Comparison of ENCODE assay signal across 15 mouse cellular contexts in the genomic region with DNA sequence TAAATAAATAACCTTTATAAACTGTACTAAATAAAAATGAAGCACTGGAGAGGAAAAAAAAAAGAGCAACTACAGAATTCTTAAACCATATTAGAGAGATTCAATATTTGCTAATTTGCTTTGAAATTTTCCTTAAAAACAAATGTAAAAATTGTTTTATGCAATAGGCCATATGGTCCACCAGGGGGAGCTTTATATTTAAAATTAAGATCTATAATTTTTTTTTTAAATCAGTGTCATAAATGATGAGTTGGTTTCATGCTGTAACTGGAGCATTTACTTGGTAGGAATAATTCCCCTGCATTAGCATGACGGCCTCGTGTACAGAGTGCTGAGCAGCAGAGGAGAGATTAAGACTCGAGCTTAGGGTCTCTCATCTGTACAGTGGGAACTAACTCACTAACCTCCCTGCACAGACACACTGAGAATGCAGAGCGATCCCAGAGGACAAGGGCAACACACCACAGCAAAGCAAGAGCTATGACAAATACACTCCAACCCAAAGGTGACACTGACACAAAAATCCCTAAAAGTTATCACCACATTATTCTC. TPM values are rescaled to one million over a fixed set of nuclear protein-coding genes. Genes with fewer than 3 reads are reported as not detected.
DNase-seq lines count a peak whose midpoint lies in the region; ATAC-seq and TF ChIP-seq lines count a peak whose summit lies in the region.
"Had no signal": no experiment of that assay in that cellular context is flagged by ENCODE, and none has a peak within 500 bp of the region (broad histone marks: within the 10 kb centered on the region; RNA-seq: fewer than 3 reads in every experiment).

No protein-coding gene starts in this region.

- H3K4me1 ChIP-seq in heart, adult 2 months (ENCODE audit: control insufficient read depth, insufficient read depth, low read length), result no peaks in the 10 kb centered on the region
- H3K4me1 ChIP-seq in heart, embryonic 12.5 days (replicated peaks), result peaks cover 1% of the 10 kb centered on the region
- H3K4me1 ChIP-seq in midbrain, embryonic 15.5 days, result peaks cover 5% of the 10 kb centered on the region
- H3K4me1 ChIP-seq in midbrain, embryonic 16.5 days (ENCODE audit: control insufficient read depth, insufficient read depth, low read length), result peaks cover 5% of the 10 kb centered on the region

- H3K9me3 ChIP-seq in heart, embryonic 12.5 days (replicated peaks), result no peaks in the 10 kb centered on the region
- H3K9me3 ChIP-seq in midbrain, embryonic 15.5 days, result no peaks in the 10 kb centered on the region
- H3K9me3 ChIP-seq in midbrain, embryonic 16.5 days (replicated peaks; ENCODE audit: control insufficient read depth, low read length, poor library complexity, severe bottlenecking), result no peaks in the 10 kb centered on the region
- H3K9me3 ChIP-seq: G1E; hindbrain, embryonic 15.5 days had no signal

- no peak overlapping the region for H3K27ac ChIP-seq in heart, adult 2 months
- no peak overlapping the region for H3K27ac ChIP-seq in heart, embryonic 12.5 days (ENCODE audit: poor library complexity, severe bottlenecking)
- H3K27ac ChIP-seq in midbrain, embryonic 15.5 days, result no peak overlapping the region
- no peak overlapping the region for H3K27ac ChIP-seq in midbrain, embryonic 16.5 days (ENCODE audit: low read length)
- H3K27ac ChIP-seq: hindbrain, embryonic 15.5 days had no signal

- no peak for ATAC-seq in heart, embryonic 12.5 days (ENCODE audit: insufficient number of reproducible peaks, low FRiP score)
- 0 out of 2 replicates have a peak, but pooled peaks have one; percentile 30 for ATAC-seq in midbrain, embryonic 15.5 days (replicated peaks)
- ATAC-seq in midbrain, embryonic 16.5 days, result no peak
- ATAC-seq in activated CD4-positive, CD25-positive, alpha-beta regulatory T cell, adult 4 months, result peak; percentile 59

- H3K9ac ChIP-seq in heart, adult 2 months (ENCODE audit: low read depth, low read length), result no peak overlapping the region
- H3K9ac ChIP-seq in heart, embryonic 12.5 days, result no peak overlapping the region
- H3K9ac ChIP-seq in midbrain, embryonic 15.5 days, result no peak overlapping the region
- H3K9ac ChIP-seq in midbrain, embryonic 16.5 days (ENCODE audit: low read depth, low read length), result no peak overlapping the region
- H3K9ac ChIP-seq: hindbrain, embryonic 15.5 days had no signal

- peaks cover 13% of the 10 kb centered on the region for H3K36me3 ChIP-seq in heart, adult 2 months (ENCODE audit: control insufficient read depth, insufficient read depth, low read length)
- peaks cover 77% of the 10 kb centered on the region for H3K36me3 ChIP-seq in heart, embryonic 12.5 days
- H3K36me3 ChIP-seq in midbrain, embryonic 15.5 days (replicated peaks), result peaks cover 30% of the 10 kb centered on the region
- H3K36me3 ChIP-seq in midbrain, embryonic 16.5 days (ENCODE audit: control insufficient read depth, insufficient read depth, low read length), result peaks cover 36% of the 10 kb centered on the region
- peaks cover 14% of the 10 kb centered on the region for H3K36me3 ChIP-seq in splenic B cell, adult 2 months (ENCODE audit: control insufficient read depth, insufficient read depth, low read length, poor library complexity, severe bottlenecking)

- DNase-seq in heart, adult 2 months, result no peak
- DNase-seq in splenic B cell, adult 2 months (ENCODE audit: low read depth, low spot score), result peak; percentile 8
- DNase-seq in layer of hippocampus, adult 18-20 months (ENCODE audit: low spot score in 2 of 2), result no peak
- no peak for DNase-seq in spleen, postnatal 36 days (ENCODE audit: low spot score in 2 of 2)
- DNase-seq: adrenal gland, adult 2 months; cerebellum, adult 11 months; kidney, postnatal 36 days; lung, adult 18-20 months; thymus, postnatal 4 days had no signal

- no peak for TF ChIP-seq POLR2A in heart, adult 2 months (IDR thresholded peaks at IDR 0.05; ENCODE audit: insufficient read depth, low read depth, low read length)

- no peak for TF ChIP-seq EP300 in heart, adult 2 months (IDR thresholded peaks at IDR 0.05; ENCODE audit: insufficient read depth, low read depth, low read length)

- H3K4me3 ChIP-seq in heart, adult 2 months, result no peak overlapping the region
- no peak overlapping the region for H3K4me3 ChIP-seq in heart, embryonic 12.5 days
- no peak overlapping the region for H3K4me3 ChIP-seq in midbrain, embryonic 15.5 days
- no peak overlapping the region for H3K4me3 ChIP-seq in midbrain, embryonic 16.5 days (ENCODE audit: low read depth, low read length)
- H3K4me3 ChIP-seq: hindbrain, embryonic 15.5 days had no signal

- intact Hi-C loops in heart, adult 2 months (cut with DNase I), result no loop called here

- WGBS in heart, adult 2 months, result 72% methylated on average over 4 of the region's 4 CpGs
- WGBS in heart, embryonic 12.5 days, result 77% methylated on average over 4 of the region's 4 CpGs
- 80% methylated on average over 4 of the region's 4 CpGs for WGBS in midbrain, embryonic 15.5 days
- WGBS in midbrain, embryonic 16.5 days, result 83% methylated on average over 4 of the region's 4 CpGs

- H3K79me2 ChIP-seq in heart, adult 2 months (replicated peaks; ENCODE audit: control insufficient read depth, insufficient read depth, low read length), result no peaks in the 10 kb centered on the region

- peak; percentile 83 for TF ChIP-seq CTCF in heart, adult 2 months (IDR thresholded peaks at IDR 0.05)

- no peak overlapping the region for H3K4me2 ChIP-seq in heart, embryonic 12.5 days
- H3K4me2 ChIP-seq in midbrain, embryonic 15.5 days, result no peak overlapping the region
- no peak overlapping the region for H3K4me2 ChIP-seq in midbrain, embryonic 16.5 days (ENCODE audit: low read length)
- H3K4me2 ChIP-seq: hindbrain, embryonic 15.5 days had no signal

- no peaks in the 10 kb centered on the region for H3K27me3 ChIP-seq in heart, adult 2 months (ENCODE audit: control insufficient read depth, insufficient read depth, low read length)
- no peaks in the 10 kb centered on the region for H3K27me3 ChIP-seq in heart, embryonic 12.5 days (replicated peaks)
- H3K27me3 ChIP-seq in midbrain, embryonic 15.5 days (replicated peaks), result no peaks in the 10 kb centered on the region
- H3K27me3 ChIP-seq in midbrain, embryonic 16.5 days (ENCODE audit: control insufficient read depth, insufficient read depth, low read depth, low read length), result no peaks in the 10 kb centered on the region
- H3K27me3 ChIP-seq in splenic B cell, adult 2 months (ENCODE audit: control insufficient read depth, insufficient read depth, low read length, poor library complexity, severe bottlenecking), result no peaks in the 10 kb centered on the region
- H3K27me3 ChIP-seq: hindbrain, embryonic 15.5 days had no signal

RNA-seq across cellular contexts. Expression of a gene that starts 6.1 kb away (rescaled TPM):
- total RNA-seq in heart, adult 2 months (2021), result 100 to 1,000 TPM; 220 to 247 TPM
- 129 and 237 TPM in 2 replicates for polyA plus RNA-seq in heart, adult 2 months (2012; rRNA removed)
- polyA plus RNA-seq in heart, embryonic 12.5 days (2016; fragmentation: Nextera tagmentation; extraction: Ambion mirVana), result 211 and 213 TPM in 2 replicates
- 260 and 270 TPM in 2 replicates for polyA plus RNA-seq in midbrain, embryonic 15.5 days (2015; fragmentation: Nextera tagmentation; extraction: Ambion mirVana)
- polyA plus RNA-seq in midbrain, embryonic 16.5 days (2015; fragmentation: Nextera tagmentation; extraction: Ambion mirVana), result 260 and 275 TPM in 2 replicates
- polyA plus RNA-seq in activated CD4-positive, CD25-positive, alpha-beta regulatory T cell, adult 4 months (2017; shearing (Covaris generic)), result 100 to 1,000 TPM; 116 to 139 TPM
- 100 to 1,000 TPM; 193 to 196 TPM for total RNA-seq in layer of hippocampus, adult 18-20 months (2021)

Comparison
In these comparisons a context has a peak if more than half of its experiments do, and no peak if none do; other contexts are left out.
1. ATAC-seq: peak in midbrain, embryonic 15.5 days (single experiment) and activated CD4-positive, CD25-positive, alpha-beta regulatory T cell, adult 4 months (single experiment); none in heart, embryonic 12.5 days (single experiment) and midbrain, embryonic 16.5 days (single experiment).